ENCODE assay signal across 12 mouse cellular contexts in genomic region chr6:103352405-103353124, GRCm38 (mm10).
DNase-seq lines count a peak whose midpoint lies in the region; ATAC-seq and TF ChIP-seq lines count a peak whose summit lies in the region.
"Had no signal": no experiment of that assay in that cellular context is flagged by ENCODE, and none has a peak within 500 bp of the region (broad histone marks: within the 10 kb centered on the region; RNA-seq: fewer than 3 reads in every experiment).

No protein-coding gene starts in this region.

- no peak overlapping the region for H3K27ac ChIP-seq in left cerebral cortex, adult 2 months
- peak overlapping the region; percentile 47 for H3K27ac ChIP-seq in forebrain, embryonic 16.5 days (ENCODE audit: low read length)
- H3K27ac ChIP-seq: liver, embryonic 15.5 days had no signal

- H3K36me3 ChIP-seq in forebrain, embryonic 16.5 days (ENCODE audit: control insufficient read depth, insufficient read depth) = no peaks in the 10 kb centered on the region
- H3K36me3 ChIP-seq: liver, embryonic 15.5 days had no signal

- intact Hi-C loops in left cerebral cortex, adult 2 months (cut with DNase I) = no loop called here

- H3K9ac ChIP-seq in forebrain, embryonic 16.5 days (replicated peaks; ENCODE audit: low read depth, low read length) = no peak overlapping the region
- H3K9ac ChIP-seq: liver, embryonic 15.5 days had no signal

- peak; percentile 61 for ATAC-seq in forebrain, embryonic 16.5 days
- ATAC-seq in activated CD4-positive, CD25-positive, alpha-beta regulatory T cell, adult 4 months = no peak

- no peak for TF ChIP-seq CTCF in left cerebral cortex, adult 2 months (IDR thresholded peaks at IDR 0.05)

- H3K4me1 ChIP-seq in forebrain, embryonic 16.5 days (replicated peaks; ENCODE audit: control insufficient read depth, insufficient read depth, low read length) = peaks cover 6% of the 10 kb centered on the region
- H3K4me1 ChIP-seq: liver, embryonic 15.5 days had no signal

- no peak overlapping the region for H3K4me2 ChIP-seq in forebrain, embryonic 16.5 days (ENCODE audit: low read length)
- H3K4me2 ChIP-seq: liver, embryonic 15.5 days had no signal

- H3K9me3 ChIP-seq in forebrain, embryonic 16.5 days (ENCODE audit: control insufficient read depth, low read length) = no peaks in the 10 kb centered on the region
- H3K9me3 ChIP-seq: liver, embryonic 15.5 days; megakaryocyte, embryonic 14.5 days had no signal

- H3K4me3 ChIP-seq in left cerebral cortex, adult 2 months = no peak overlapping the region
- H3K4me3 ChIP-seq in forebrain, embryonic 16.5 days (replicated peaks; ENCODE audit: low read length) = no peak overlapping the region
- H3K4me3 ChIP-seq: liver, embryonic 15.5 days; megakaryocyte, embryonic 14.5 days had no signal

- DNase-seq in adrenal gland, adult 2 months = peak; percentile 7
- DNase-seq in adrenal gland, postnatal 14 days = no peak
- DNase-seq in left cerebral cortex, adult 18-20 months (ENCODE audit: low spot score in 2 of 2) = peak; percentile 6 to 12
- DNase-seq in left cerebral cortex, adult 2 months (ENCODE audit: extremely low spot score in 1 of 2, low spot score in 2 of 2) = no peak
- peak; percentile 33 to 40 for DNase-seq in layer of hippocampus, postnatal 36 days
- no peak for DNase-seq in urinary bladder, adult 2 months (ENCODE audit: low spot score)
- DNase-seq: kidney, adult 2 months; spleen, adult 18-20 months had no signal

- 41% methylated on average over 3 of the region's 3 CpGs for WGBS in forebrain, embryonic 16.5 days

- no peaks in the 10 kb centered on the region for H3K27me3 ChIP-seq in forebrain, embryonic 16.5 days (replicated peaks; ENCODE audit: control insufficient read depth, insufficient read depth, low read length)
- H3K27me3 ChIP-seq: liver, embryonic 15.5 days; megakaryocyte, embryonic 14.5 days had no signal

Comparison
In these comparisons a context has a peak if more than half of its experiments do, and no peak if none do; other contexts are left out.
1. DNase-seq: peak in adrenal gland, adult 2 months (single experiment), left cerebral cortex, adult 18-20 months (2 of 2) and layer of hippocampus, postnatal 36 days (2 of 2); none in adrenal gland, postnatal 14 days (single experiment), left cerebral cortex, adult 2 months (0 of 2) and urinary bladder, adult 2 months (single experiment).